Mouse (Mus musculus): ENCODE measurements around the gene Npr2. TPM values are rescaled to one million over a fixed set of nuclear protein-coding genes. Genes with fewer than 3 reads are reported as not detected.

The Npr2 gene
- total and polyA plus RNA-seq, 3 experiments: 35.9 to 57.0 (median 43.4) TPM

DNA sequence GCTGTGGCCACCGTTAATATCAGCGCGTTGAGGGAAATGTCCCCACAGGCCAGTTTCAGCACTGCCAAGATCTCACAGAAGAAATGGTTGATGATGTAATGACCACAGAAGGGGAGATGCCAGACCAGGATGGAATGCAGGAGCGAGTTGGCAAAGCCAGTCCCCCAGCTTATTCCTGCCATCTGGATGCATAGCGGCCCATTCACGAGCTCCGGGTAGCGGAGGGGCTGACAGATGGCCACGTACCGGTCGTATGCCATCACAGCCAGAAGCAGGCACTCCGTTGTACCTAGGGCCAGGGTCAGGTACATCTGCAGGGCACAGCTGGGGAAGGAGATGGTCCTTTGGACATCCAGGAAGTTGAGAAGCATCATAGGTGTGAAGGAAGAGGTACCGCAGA lies 64.8 kb downstream of the Npr2 start:
- 69% methylated on average over 13 of the region's 13 CpGs for WGBS
- Histone ChIP-seq H3K27ac (no peak overlapping the region), H3K4me3 (no peak overlapping the region), H3K9ac (ENCODE audit: low read depth, low read length) (no peak overlapping the region), H3K79me2 (replicated peaks; ENCODE audit: control insufficient read depth, insufficient read depth, low read length) (no peaks in the 10 kb centered on the region), H3K36me3 (ENCODE audit: control insufficient read depth, insufficient read depth, low read length) (no peaks in the 10 kb centered on the region), H3K4me1 (ENCODE audit: control insufficient read depth, insufficient read depth, low read length) (peaks cover 6% of the 10 kb centered on the region), H3K27me3 (ENCODE audit: control insufficient read depth, insufficient read depth, low read length) (no peaks in the 10 kb centered on the region)
- DNase-seq: no peak
- intact Hi-C loops (cut with DNase I): no loop called here
- TF ChIP-seq EP300 (IDR thresholded peaks at IDR 0.05; ENCODE audit: insufficient read depth, low read depth, low read length): no peak
- TF ChIP-seq CTCF (IDR thresholded peaks at IDR 0.05): no peak
- no peak for TF ChIP-seq POLR2A (IDR thresholded peaks at IDR 0.05; ENCODE audit: insufficient read depth, low read depth, low read length)

DNA sequence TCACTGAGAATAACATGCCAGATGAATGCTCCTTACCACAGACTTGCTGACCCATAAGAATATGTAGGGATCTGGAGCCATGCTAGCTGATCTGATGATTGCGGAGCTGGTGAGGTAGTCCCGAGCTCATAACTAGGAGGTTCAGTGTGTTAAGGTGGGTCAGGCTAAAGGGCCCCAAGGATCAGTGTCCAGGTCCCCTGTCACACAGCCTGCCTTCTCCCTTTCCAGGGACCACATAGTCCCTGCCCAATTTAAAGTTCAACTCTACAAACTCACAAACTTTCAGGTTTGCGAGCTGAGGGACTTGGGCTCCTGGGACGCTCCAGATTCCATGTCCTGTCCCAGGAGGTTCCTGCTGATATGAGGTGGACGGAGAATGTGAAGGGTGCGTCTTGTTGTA lies 69.0 kb downstream of the Npr2 start, which contains the start of gene Olfr70:
Gene Olfr70, minus strand, starts transcription at position 101 of the 400 bp plus-strand sequence.
- TF ChIP-seq POLR2A (IDR thresholded peaks at IDR 0.05; ENCODE audit: insufficient read depth, low read depth, low read length) (no peak), CTCF (IDR thresholded peaks at IDR 0.05) (no peak), EP300 (IDR thresholded peaks at IDR 0.05; ENCODE audit: insufficient read depth, low read depth, low read length) (no peak)
- no peak within 1 kb of the TSS for H3K27ac ChIP-seq

More for the DNA sequence above, 69.0 kb downstream of the Npr2 start, which contains the start of gene Olfr70:
- Histone ChIP-seq H3K27me3 (ENCODE audit: control insufficient read depth, insufficient read depth, low read length) (no peaks in the 10 kb centered on the region), H3K36me3 (ENCODE audit: control insufficient read depth, insufficient read depth, low read length) (no peaks in the 10 kb centered on the region), H3K4me3 (no peak within 1 kb of the TSS), H3K4me1 (ENCODE audit: control insufficient read depth, insufficient read depth, low read length) (peaks cover under 1% of the 10 kb centered on the region; the same call in 1 of the 2 replicates), H3K9ac (ENCODE audit: low read depth, low read length) (no peak within 1 kb of the TSS), H3K79me2 (replicated peaks; ENCODE audit: control insufficient read depth, insufficient read depth, low read length) (no peaks in the 10 kb centered on the region)
- intact Hi-C loops (cut with DNase I): no loop called here
- DNase-seq: no peak
- 84% methylated on average over 6 of the region's 6 CpGs for WGBS

Small RNA genes within 50 kb of the gene (microRNA-seq; reads per million reads assigned to microRNA genes)
- gene Gm25262: 0 to 0.56 reads per million in 2 experiments

Other genes starting within 250 kb of the Npr2 start
- 10 to 100 TPM; 43.5 to 45.3 TPM for gene Rusc2, start 250.0 kb upstream of the Npr2 start, total RNA-seq (2021)
- 27.2 and 27.5 TPM in 2 replicates for gene Rusc2, start 250.0 kb upstream of the Npr2 start, polyA plus RNA-seq (2012; rRNA removed)
- not detected for gene Fam166b, start 202.8 kb upstream of the Npr2 start, total RNA-seq (2021)
- gene Fam166b, start 202.8 kb upstream of the Npr2 start, polyA plus RNA-seq (2012; rRNA removed): 1.4 TPM in 1 of 2 replicates, not detected in the other
- gene Tesk1, start 190.0 kb upstream of the Npr2 start, total RNA-seq (2021): 10 to 100 TPM; 36.6 to 37.5 TPM
- gene Tesk1, start 190.0 kb upstream of the Npr2 start, polyA plus RNA-seq (2012; rRNA removed): 51.5 and 52.6 TPM in 2 replicates
- 1 to 10 TPM in 1 of 2 experiments, under 1 TPM in 1; 0.97 to 1.0 TPM for gene Cd72, start 177.3 kb upstream of the Npr2 start, total RNA-seq (2021)
- 1.8 and 4.8 TPM in 2 replicates for gene Cd72, start 177.3 kb upstream of the Npr2 start, polyA plus RNA-seq (2012; rRNA removed)
- gene Sit1, start 148.2 kb upstream of the Npr2 start, total RNA-seq (2021): under 1 TPM in 1 of 2 experiments, not detected in 1; 0.31 TPM
- gene Sit1, start 148.2 kb upstream of the Npr2 start, polyA plus RNA-seq (2012; rRNA removed): not detected in 2 replicates
- gene Ccdc107, start 139.0 kb upstream of the Npr2 start, total RNA-seq (2021): 10 to 100 TPM; 29.8 to 33.8 TPM
- 50.8 and 67.9 TPM in 2 replicates for gene Ccdc107, start 139.0 kb upstream of the Npr2 start, polyA plus RNA-seq (2012; rRNA removed)
- gene Arhgef39, start 132.2 kb upstream of the Npr2 start, total RNA-seq (2021): under 1 TPM; 0.30 to 0.31 TPM
- gene Arhgef39, start 132.2 kb upstream of the Npr2 start, polyA plus RNA-seq (2012; rRNA removed): 1.6 and 1.7 TPM in 2 replicates
- under 1 TPM; 0.11 to 0.34 TPM for gene Car9, start 125.0 kb upstream of the Npr2 start, total RNA-seq (2021)
- gene Car9, start 125.0 kb upstream of the Npr2 start, polyA plus RNA-seq (2012; rRNA removed): 0.32 and 0.55 TPM in 2 replicates
- 10 to 100 TPM; 35.4 to 41.2 TPM for gene Tpm2, start 108.2 kb upstream of the Npr2 start, total RNA-seq (2021)
- gene Tpm2, start 108.2 kb upstream of the Npr2 start, polyA plus RNA-seq (2012; rRNA removed): 41.8 and 44.9 TPM in 2 replicates
- 10 to 100 TPM; 44.0 to 46.5 TPM for gene Creb3, start 69.6 kb upstream of the Npr2 start, total RNA-seq (2021)
- gene Creb3, start 69.6 kb upstream of the Npr2 start, polyA plus RNA-seq (2012; rRNA removed): 29.8 and 36.8 TPM in 2 replicates
- gene Tln1, start 69.2 kb upstream of the Npr2 start, total RNA-seq (2021): 100 to 1,000 TPM; 105 to 109 TPM
- gene Tln1, start 69.2 kb upstream of the Npr2 start, polyA plus RNA-seq (2012; rRNA removed): 53.1 and 67.0 TPM in 2 replicates
- gene Rgp1, start 53.2 kb upstream of the Npr2 start, total RNA-seq (2021): 10 to 100 TPM; 29.4 to 31.7 TPM
- 38.1 and 47.5 TPM in 2 replicates for gene Rgp1, start 53.2 kb upstream of the Npr2 start, polyA plus RNA-seq (2012; rRNA removed)
- 10 to 100 TPM; 11.5 to 13.2 TPM for gene Gba2, start 53.1 kb upstream of the Npr2 start, total RNA-seq (2021)
- 18.2 and 27.4 TPM in 2 replicates for gene Gba2, start 53.1 kb upstream of the Npr2 start, polyA plus RNA-seq (2012; rRNA removed)
- gene Msmp, start 47.4 kb upstream of the Npr2 start, total RNA-seq (2021): under 1 TPM; 0.52 to 0.57 TPM
- 0.62 and 0.67 TPM in 2 replicates for gene Msmp, start 47.4 kb upstream of the Npr2 start, polyA plus RNA-seq (2012; rRNA removed)
- gene Spag8, start 21.7 kb downstream of the Npr2 start, total RNA-seq (2021): under 1 TPM in 1 of 2 experiments, not detected in 1; 0.29 TPM
- 0.44 and 2.0 TPM in 2 replicates for gene Spag8, start 21.7 kb downstream of the Npr2 start, polyA plus RNA-seq (2012; rRNA removed)
- gene Hint2, start 24.5 kb downstream of the Npr2 start, total RNA-seq (2021): 100 to 1,000 TPM; 143 to 155 TPM
- gene Hint2, start 24.5 kb downstream of the Npr2 start, polyA plus RNA-seq (2012; rRNA removed): 165 and 201 TPM in 2 replicates
- gene Tmem8b, start 37.0 kb downstream of the Npr2 start, total RNA-seq (2021): 10 to 100 TPM; 17.9 to 18.2 TPM
- gene Tmem8b, start 37.0 kb downstream of the Npr2 start, polyA plus RNA-seq (2012; rRNA removed): 21.1 and 22.2 TPM in 2 replicates
- gene Fam221b, start 37.2 kb downstream of the Npr2 start, total RNA-seq (2021): under 1 TPM; 0.16 to 0.43 TPM
- gene Fam221b, start 37.2 kb downstream of the Npr2 start, polyA plus RNA-seq (2012; rRNA removed): 0.18 and 0.35 TPM in 2 replicates
- not detected for gene Olfr70, start 68.9 kb downstream of the Npr2 start, total RNA-seq (2021)
- gene Olfr70, start 68.9 kb downstream of the Npr2 start, polyA plus RNA-seq (2012; rRNA removed): not detected in 2 replicates
- not detected for gene Olfr71, start 78.3 kb downstream of the Npr2 start, total RNA-seq (2021)
- gene Olfr71, start 78.3 kb downstream of the Npr2 start, polyA plus RNA-seq (2012; rRNA removed): not detected in 2 replicates
- 1 to 10 TPM; 4.0 to 4.7 TPM for gene Hrct1, start 95.3 kb downstream of the Npr2 start, total RNA-seq (2021)
- gene Hrct1, start 95.3 kb downstream of the Npr2 start, polyA plus RNA-seq (2012; rRNA removed): 8.8 and 10.7 TPM in 2 replicates
- 1 to 10 TPM; 4.4 to 4.8 TPM for gene Spaar, start 98.1 kb downstream of the Npr2 start, total RNA-seq (2021)
- 5.2 and 7.8 TPM in 2 replicates for gene Spaar, start 98.1 kb downstream of the Npr2 start, polyA plus RNA-seq (2012; rRNA removed)
- not detected for gene Olfr159, start 139.1 kb downstream of the Npr2 start, total RNA-seq (2021)
- gene Olfr159, start 139.1 kb downstream of the Npr2 start, polyA plus RNA-seq (2012; rRNA removed): not detected in 2 replicates
- gene Olfr156, start 192.0 kb downstream of the Npr2 start, total RNA-seq (2021): not detected
- gene Olfr156, start 192.0 kb downstream of the Npr2 start, polyA plus RNA-seq (2012; rRNA removed): not detected in 2 replicates
- not detected for gene Olfr157, start 208.3 kb downstream of the Npr2 start, total RNA-seq (2021)
- not detected in 2 replicates for gene Olfr157, start 208.3 kb downstream of the Npr2 start, polyA plus RNA-seq (2012; rRNA removed)
- not detected for gene Olfr155, start 219.6 kb downstream of the Npr2 start, total RNA-seq (2021)
- gene Olfr155, start 219.6 kb downstream of the Npr2 start, polyA plus RNA-seq (2012; rRNA removed): not detected in 2 replicates
- 1 to 10 TPM; 5.4 to 5.6 TPM for gene Reck, start 243.6 kb downstream of the Npr2 start, total RNA-seq (2021)
- 6.4 and 9.0 TPM in 2 replicates for gene Reck, start 243.6 kb downstream of the Npr2 start, polyA plus RNA-seq (2012; rRNA removed)